Mouse (Mus musculus): Measurements from ENCODE around the gene Samd3.

The Samd3 gene

DNA sequence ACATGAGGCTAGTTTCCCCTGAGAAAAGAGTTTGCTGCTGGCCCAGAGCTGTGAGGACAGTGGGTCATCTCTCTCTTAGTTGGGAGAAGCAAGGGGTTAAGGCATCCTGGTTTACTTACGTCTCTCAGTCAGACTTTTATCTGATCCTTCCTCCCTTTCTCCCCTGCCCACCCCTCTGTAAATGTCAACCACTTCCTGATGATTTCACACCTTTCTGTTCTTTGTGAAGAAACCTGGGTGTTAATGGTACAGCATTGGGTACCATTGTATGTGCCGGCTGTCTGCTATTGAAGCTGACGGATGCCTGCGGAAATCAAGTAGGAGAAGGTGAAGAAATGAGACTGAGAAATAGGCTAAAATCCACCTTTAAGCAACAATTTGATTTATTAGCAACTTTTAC lies at the start of gene Samd3:
TSS of gene Samd3 (plus strand) at position 220 of the 400 bp plus-strand sequence.
- no peak for DNase-seq

DNA sequence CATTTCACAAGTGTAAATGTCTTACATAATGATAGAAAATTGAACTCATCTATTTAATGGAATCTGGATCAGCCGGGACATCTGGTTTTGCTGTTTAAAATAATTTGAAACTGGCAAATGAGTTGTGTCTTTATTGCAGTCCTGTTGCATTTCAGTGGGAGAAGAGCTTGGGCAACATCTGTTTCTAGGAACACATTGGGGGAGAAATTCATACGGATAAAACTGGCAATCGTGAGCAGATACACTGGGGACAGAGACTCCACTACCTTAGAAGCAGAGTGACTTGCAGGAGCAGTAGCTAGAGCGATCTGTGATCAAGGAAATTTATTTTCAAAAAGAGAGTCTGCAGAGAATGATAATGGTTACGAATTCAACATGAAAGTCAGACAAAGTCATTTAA lies 44.2 kb upstream of the Samd3 start:
- no peak for DNase-seq

DNA sequence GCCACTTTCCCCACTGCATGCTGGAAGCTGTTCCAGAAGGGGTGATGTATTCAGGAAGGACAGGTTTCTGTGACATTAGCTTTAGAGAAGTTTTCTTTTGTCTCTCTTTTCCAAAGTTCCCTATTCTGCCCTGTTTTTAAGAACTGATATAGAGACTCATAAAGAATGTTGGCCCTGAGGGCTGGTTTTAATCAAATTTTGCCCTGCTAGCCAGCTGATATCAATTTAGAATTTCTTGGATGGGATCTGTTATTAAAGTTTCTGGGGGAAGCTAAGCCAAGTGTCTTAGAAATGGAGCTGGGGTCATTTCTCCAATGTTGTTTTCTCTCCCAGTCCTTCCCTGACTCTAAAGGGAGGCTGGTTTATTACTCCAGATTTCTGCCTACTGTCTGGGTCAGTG lies 38.7 kb upstream of the Samd3 start:
- DNase-seq: no peak

DNA sequence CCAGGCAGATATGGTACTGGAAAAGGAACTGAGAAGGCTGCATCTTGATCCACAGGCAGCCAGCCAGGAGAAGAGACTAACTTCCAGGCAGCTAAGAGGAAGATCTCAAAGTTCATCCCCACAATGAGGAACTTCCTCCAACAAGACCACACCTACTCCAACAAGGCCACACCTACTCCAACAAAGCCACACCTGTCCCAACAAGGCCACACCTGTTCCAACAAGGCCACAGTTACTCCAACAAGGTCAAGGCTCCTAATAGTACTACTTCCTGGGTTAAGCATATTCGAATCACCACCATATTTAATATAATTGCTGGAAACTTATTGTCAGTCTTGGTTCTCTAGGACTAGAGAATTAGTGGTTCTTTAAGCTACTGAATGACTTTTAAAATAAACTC lies 34.6 kb upstream of the Samd3 start:
- DNase-seq: no peak

DNA sequence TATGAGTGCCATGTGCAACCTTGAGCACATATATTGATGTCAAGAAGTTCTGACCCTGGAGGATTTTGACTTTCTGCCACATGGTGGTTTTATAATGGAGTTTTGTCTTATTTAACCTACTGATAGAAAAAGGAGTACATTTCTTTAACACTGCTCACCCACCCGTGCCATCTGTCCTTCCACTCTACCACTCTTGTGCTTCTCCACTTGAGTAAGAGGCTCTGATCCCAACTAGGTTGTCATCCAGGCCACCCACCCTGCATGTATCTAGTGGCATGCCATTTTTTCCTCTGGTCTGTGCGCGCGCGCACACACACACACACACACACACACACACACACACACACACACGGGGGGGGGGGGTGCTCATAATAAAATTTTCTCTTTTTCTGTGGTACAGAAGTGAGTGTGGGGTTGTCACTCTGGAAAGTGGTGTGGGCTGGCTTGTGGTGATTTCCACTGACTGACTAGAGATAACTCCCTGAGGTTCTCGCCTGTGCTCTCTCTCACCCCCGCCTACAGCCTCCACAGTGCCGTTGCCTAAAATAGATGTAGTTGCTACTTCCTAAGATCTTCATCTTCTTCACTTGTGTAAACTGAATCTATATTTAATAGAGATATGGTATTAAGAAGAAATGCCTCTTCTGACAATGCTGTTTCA lies 26.7 kb upstream of the Samd3 start:
- no peak for DNase-seq

DNA sequence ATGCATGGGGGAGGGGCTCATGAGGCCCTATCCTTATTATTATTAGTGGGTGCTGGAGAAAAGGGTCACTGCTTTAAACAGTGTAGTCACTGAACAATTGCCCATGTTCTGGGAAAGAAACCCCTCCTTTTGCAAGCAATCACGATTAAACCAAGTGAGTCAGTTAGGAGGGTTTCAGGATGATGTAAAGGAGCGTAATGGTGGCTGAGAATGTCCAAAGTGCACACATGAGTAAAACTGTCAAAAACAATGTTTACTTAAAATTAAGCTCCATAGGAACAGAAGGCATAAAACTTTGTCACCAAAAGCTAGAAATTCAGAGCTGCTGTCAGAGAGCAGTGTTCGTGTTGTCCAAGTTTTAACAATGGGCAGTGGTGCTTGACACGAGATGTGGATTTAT lies 8.8 kb upstream of the Samd3 start:
- DNase-seq: no peak

DNA sequence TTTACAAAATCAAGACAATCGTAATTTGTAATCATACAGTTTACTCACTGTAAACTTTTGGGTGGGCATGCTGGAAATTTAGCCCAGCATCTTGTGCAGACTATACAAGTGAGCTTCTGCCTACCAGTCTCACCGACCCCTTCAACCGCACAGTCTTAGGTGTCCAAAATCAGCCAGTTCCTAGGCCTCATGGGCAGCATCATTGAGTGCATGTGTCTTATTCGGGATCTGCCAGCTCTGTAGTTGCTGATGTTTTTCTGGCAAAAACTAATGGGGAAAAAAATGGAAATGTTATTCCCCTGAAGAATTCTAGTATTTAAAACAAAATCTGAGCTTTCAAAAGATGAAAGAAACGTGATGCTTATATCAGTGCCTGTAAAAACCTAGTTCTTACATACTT lies 3.3 kb upstream of the Samd3 start:
- DNase-seq: no peak

DNA sequence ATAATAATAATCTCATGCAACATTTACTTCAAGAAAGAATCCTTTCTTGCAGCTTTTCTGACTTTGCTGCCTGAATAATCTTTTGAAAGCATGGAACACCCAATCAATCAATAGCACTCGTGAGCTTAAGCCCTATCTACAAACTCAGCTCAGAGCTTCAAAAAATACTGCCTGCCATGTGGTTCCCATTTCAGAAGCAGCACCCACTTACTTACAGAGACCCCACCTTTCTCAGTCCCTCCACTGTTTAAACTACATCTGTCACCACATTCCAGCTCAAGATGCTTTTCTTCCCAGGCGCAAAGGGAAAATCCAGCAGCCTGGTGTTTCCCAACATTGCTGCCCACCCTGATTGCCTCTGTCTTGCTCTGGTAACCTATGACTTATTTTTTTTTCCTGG lies 2.8 kb upstream of the Samd3 start:
- DNase-seq: no peak

DNA sequence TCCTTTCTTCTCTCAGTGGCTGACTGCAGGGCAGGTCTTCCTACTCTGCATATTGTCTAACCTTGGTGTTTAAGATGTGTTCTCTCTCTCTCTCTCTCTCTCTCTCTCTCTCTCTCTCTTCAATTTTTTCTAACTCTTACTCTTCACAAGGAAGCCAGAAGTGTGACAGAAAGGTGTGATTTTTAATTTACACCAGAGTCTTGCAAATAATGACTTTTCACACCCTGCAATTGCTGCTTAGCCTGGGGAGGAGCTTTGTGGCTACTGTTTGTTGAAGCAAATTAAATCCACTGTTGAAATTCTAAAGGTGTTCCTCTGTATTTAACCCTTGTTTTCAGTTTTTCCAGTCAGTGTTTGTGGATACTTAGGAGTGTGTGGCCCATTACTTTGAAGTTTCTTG lies 1.3 kb upstream of the Samd3 start:
- DNase-seq: no peak

DNA sequence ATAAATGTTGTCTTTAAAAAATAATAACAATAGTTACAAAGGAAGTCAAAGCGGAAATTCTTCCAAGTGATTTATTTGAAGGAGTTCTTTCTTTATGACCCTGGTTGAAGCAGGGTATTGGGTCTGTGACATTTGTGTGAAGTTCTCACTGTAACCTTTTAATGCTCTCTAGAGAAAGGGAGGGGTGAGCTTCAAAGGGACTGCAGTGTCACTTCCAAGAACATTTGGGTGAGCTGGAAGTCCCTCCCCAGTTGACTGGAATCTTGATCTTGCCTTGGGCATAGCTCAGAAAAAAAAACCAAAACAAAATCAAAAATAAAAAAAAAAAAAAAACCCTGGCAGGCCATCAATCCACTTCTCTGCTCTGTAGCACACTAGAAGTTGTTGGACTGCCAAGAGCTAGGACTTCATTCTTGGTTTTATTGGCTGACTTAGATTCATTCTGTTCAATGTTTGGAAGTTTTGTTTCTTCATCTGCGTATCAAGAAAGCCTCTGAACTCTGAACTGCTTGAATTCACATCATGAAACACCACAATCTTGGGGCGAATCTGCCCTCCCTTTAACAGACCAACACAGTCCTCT lies 2.7 kb downstream of the Samd3 start:
- DNase-seq: no peak

DNA sequence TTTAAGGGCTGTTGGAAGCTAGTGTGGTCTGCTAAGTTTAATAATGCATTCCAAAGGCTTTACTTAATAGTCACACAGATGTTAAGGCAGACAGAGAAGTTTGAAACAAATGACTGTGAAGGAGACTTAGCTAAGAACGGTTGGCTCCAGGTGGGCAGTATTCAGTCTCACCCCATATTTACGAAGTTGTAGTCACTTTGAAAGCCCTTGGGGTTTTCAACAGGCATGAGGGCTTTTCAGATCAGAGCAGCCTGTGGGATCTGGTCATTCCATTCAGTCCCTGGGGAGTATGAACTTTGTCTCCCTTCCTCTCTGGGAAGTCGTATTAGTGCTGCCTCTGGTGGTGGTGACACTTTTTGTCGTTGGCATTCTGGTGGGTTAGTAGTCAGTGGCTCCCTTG lies 9.1 kb downstream of the Samd3 start:
- no peak for DNase-seq

DNA sequence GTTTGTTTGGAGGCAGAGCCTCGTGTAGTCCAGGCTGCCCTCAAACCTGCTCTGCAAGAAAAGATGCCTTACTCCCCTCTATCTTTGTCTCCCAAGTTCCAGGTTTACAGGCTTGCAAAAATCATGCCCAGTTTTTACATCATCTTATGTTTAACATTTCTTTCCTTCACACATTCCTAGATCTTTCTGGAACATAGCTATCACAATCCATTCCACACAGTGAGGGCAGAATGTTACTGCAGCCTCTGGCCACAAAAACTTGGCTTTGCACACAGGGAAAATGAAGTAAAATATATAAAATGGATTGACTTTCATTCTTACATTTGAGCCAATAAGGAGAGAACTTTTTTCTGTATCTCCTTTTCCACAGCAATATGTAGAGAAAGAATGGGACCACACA lies 9.6 kb downstream of the Samd3 start:
- DNase-seq: no peak

DNA sequence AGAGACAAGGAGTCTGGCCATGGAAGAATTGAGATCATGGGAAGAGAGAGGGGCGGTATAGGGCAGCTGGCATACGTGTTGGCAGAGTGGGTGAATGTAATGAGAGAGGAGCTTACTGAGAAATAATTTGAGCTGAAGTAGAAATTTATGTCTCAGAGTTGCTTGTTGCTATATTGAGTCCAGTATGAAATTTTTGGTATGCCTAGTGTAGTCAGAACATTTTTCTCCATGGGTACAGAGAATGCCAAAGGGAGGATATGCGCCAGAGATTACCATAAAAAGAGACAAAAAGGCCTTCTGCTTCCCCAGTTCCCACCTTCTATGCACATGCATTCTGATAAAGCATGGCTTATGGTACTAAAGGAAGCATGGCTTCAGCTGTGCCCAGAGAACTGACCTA lies 13.7 kb downstream of the Samd3 start:
- no peak for DNase-seq

DNA sequence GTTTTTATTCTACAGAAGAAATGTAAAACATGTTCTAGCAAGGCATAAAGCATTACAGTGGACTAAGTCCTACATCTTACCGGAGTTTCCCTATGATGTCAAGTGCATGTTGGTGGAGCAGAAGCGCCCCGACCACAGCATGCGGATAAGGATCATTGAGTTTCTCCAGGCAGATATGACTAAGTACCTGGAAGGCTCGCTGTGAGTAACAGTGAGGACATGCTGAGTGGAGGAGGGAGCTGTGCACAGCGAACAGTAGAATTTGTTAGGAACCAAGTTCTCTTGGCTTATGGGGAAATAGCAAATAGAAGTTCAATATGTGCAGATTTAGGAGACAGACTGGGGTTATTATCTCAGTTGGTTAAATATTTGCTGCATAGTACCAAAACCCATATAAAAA lies 15.0 kb downstream of the Samd3 start:
- no peak for DNase-seq

DNA sequence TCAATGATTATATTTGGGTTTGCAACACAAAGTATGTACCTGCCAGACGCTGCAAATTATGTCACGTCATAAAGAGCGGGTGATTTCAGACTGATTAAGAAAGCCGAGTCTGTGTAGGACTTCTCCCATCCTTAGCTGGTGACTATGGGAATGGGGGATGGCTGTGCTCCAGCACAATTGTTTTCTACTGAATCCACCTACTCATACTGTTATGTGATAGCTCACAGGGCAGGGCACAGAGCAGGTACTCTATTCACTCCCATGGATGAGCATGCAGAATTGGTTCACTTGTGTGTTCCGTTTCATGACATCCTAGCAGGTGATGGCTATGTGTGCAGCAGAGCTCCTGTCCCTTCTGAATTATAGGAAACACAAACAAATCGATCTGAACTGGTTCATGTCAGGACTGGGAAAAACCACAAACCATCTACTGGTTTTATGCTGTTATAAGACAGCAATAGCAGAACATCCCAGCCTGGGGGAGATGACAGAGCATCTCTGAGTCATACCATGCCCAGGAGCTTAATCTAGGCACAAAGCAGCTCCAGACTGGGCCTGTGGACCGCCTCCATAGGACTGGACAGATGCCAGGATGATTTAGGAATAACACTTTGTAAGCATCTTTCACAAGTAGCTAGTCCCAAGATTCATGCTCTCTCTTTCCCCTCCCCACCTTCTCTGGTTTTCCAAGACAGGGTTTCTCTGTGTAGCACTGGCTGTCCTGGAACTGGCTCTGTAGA lies 20.1 kb downstream of the Samd3 start:
- DNase-seq: peak in 1 of 2 experiments; percentile 4

DNA sequence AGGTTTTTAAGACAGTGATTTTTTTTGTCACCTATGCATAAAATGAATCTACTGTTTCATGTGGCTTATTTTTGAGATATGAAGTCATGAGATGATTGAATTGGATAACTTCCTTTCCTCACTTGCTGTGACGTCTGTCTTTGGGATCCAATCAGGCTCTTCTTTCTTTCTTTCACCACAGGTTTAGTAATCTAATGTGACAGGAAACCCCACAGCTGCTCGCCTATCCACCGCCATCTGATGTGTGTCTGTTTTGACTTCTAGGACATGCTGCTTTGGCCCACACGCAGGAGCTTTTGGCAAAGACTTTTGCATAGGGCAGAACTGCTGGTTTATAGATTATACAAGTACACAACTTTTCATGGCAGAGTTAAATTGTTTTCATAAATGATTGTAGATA lies 30.4 kb downstream of the Samd3 start:
- DNase-seq: peak in 1 of 2 experiments; percentile 16

DNA sequence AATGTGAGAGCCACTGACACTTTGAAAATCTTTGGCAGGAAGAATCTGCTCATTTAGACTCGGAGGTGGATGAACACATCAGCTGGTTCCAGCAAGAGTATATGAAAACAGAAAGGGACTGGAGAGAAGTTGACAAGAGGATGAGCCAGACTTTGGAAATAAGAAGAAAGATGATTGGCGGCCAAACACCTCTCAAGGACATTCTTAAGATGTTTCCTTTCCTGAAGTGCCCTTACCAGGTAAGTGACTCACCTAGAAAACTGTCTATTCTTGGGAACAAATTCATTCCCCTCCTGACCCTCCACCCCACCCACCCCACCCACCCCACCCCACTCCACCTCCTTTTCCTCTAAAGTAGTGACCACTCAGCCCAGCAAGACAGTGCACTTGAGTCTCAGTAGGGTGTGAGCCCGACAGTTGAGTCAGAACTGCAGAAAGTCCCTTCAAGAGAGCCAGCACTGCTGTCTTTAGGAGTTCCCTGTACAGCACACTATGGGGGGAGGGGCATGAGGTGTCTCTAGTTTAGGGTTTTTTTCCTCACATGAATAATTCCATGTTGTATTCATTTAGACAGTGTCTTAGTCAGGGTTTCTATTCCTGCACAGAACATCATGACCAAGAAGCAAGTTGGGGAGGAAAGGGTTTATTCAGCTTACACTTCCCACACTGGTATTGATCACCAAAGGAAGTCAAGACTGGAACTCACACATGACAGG lies 34.4 kb downstream of the Samd3 start:
- no peak for DNase-seq

DNA sequence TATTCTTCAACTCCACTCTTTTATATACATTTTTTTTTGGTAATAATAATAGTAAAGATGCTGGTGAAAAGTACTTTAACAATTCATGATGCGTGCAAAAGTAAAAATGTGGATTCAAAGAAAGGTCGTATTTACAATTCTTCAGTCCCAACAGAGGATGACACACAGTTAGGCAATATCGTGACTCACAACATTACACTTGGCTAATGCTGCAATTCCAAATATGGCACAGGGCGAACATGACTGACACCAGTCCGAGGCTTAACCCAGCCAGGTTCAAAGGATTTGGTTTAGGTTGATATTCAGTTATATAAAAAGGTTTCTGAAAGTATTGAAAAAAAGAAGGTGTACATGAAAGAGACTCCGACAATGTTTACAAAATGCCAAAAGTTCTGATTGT lies 45.9 kb downstream of the Samd3 start:
- DNase-seq: no peak

DNA sequence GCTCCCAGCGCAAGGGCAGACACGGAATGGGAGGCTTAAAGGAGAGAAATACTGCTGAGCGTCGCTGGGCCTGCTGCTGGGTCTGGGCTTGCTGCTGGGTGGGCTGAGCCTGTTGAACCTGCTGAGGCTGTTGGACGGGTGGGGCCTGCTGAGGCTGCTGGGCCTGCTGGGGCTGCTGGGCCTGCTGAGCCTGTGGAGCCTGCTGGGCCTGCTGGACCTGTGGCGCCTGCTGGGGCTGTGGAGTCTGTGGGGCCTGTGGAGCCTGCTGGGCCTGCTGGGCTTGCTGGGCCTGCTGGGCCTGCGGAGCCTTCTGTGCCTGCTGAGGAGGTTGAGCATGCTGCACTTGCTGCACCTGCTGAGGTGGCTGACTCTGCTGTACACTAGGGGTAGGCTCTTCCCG lies 50.5 kb downstream of the Samd3 start:
- DNase-seq: peak; percentile 23 to 25

DNA sequence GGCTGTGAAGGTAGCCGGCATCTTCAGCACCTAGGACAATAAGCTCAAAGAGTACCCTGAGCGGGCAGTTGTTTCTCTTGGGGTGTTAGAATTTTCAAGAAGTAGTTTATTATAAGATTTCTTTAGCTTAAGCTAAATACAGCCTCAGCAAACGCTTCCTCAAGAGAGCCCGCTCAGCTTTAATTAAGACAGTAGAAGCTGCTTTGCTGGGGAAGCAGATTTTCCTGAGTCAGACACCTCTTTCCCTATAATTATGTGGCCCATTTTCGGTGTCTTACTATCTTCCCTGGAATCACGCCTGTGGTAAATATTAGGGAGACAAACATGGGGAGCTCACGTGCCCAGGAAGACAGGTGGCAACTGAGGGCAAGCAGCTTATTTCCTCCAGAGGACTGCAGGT lies 57.6 kb downstream of the Samd3 start:
- DNase-seq: no peak

DNA sequence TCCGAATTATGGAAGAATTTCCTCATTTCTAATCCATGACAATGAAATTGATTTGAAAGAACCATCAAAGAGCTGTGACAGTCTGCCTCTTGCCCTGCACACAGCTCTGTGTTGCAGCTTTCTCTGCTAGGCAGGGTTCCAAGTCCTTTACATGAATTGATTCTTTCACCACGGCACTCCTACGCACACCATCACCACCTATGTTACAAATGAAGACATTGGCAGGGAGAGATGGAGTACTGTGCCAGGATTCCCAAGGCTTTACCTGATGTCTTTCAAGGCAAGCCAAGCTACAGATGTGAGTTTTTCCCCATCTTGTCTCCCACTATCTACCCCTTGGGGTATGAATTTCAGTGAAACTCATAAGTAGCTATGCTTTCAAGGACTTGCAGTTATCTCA lies 67.7 kb downstream of the Samd3 start:
- peak; percentile 64 to 67 for DNase-seq

DNA sequence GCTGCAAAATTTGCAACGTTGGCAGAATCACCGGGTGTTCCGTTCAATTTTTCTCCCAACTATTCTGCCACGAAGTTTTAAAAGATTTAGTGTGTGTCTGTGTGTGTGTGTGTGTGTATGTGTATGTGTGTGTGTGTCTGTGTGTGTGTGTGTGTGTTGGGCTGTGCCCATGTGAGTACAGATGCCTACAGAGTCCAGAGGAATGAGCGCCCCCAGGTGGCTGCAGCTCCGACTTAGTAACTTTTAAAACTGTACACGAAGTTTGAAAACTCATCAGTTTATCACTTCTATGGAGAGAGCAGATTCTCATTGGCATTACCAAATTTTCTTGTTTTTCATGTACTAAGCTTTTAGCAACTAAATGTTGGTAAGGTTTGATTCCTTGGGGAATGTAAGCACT lies 68.1 kb downstream of the Samd3 start:
- peak; percentile 9 to 12 for DNase-seq

DNA sequence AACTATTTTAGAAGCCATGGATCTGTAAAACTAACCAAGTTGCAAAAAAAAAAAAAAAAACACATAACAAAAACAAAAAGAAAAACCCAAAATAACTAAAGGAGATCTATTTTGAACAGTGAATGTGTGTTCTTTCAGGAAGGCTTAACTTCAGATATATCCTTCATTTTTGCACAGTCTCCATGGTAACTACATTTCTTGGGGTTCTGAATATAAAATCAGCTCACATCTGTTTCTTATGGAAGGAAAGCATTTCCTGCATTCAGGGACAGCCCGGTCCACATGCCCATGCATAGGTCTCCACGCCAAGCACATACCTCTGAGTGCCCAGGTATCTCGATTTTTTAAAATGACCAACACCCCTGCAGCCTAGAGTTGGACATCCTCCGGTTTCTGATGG lies 72.8 kb downstream of the Samd3 start:
- no peak for DNase-seq

DNA sequence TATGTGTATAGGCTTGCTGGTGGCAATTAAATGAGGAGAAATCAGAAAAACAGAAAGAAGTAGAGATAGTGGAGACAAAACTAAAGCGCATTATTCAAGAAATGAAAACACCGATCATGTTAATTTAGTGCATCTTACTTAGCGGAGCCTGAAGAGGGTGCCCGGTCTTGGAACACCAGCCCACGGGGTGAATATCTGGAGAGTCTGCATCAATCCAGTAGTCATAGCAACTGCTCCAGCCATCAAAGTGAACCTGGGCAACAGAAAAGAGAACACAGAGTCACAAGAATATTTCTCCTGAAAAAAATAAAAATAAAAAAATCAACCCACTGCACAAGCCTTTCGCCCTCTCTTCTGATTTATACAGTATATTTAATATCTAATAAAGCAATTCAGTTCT lies 74.0 kb downstream of the Samd3 start:
- DNase-seq: no peak
